Mouse (Mus musculus): ENCODE data around the gene Astn1. TPM values are rescaled to one million over a fixed set of nuclear protein-coding genes. Genes with fewer than 3 reads are reported as not detected.

Gene Astn1
- polyA plus RNA-seq, 1 experiment from 2014 or later, result 4.5 TPM

DNA sequence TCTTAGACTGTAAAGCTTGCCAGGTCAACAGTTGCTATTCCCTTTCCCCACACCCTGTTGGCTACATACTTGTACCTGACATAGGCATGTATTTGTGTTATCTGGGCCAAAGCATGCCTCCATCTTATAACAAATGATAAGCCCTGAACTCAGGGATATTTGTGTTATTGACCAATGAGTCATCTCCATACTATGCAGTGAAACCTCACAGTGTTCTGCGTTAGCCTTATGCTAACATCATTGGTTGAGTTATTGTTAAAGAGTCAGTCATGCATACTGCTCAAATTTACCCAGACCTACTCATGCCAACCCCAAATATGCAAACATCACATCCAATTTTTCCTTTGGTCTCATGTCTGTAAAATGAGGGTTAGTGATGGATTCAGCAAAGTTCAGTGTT, 339.3 kb downstream of the Astn1 start:
- DNase-seq (ENCODE audit: low spot score) (no peak), ATAC-seq (ENCODE audit: insufficient number of reproducible peaks, low FRiP score, low TSS enrichment, low read depth) (no peak)
- Histone ChIP-seq H3K4me2 (ENCODE audit: low read depth, severe bottlenecking) (no peak overlapping the region), H3K9me3 (ENCODE audit: control insufficient read depth, low read length) (no peaks in the 10 kb centered on the region), H3K4me1 (ENCODE audit: control insufficient read depth, insufficient read depth, low read length) (no peaks in the 10 kb centered on the region), H3K27me3 (ENCODE audit: control insufficient read depth, insufficient read depth, low read length) (no peaks in the 10 kb centered on the region), H3K36me3 (ENCODE audit: control insufficient read depth, insufficient read depth, low read length) (no peaks in the 10 kb centered on the region), H3K27ac (replicated peaks; ENCODE audit: low read depth, low read length) (no peak overlapping the region), H3K4me3 (ENCODE audit: low read depth, low read length) (no peak overlapping the region), H3K9ac (ENCODE audit: low read length) (no peak overlapping the region)
- 94% methylated on average over 1 of the region's 1 CpGs for WGBS

DNA sequence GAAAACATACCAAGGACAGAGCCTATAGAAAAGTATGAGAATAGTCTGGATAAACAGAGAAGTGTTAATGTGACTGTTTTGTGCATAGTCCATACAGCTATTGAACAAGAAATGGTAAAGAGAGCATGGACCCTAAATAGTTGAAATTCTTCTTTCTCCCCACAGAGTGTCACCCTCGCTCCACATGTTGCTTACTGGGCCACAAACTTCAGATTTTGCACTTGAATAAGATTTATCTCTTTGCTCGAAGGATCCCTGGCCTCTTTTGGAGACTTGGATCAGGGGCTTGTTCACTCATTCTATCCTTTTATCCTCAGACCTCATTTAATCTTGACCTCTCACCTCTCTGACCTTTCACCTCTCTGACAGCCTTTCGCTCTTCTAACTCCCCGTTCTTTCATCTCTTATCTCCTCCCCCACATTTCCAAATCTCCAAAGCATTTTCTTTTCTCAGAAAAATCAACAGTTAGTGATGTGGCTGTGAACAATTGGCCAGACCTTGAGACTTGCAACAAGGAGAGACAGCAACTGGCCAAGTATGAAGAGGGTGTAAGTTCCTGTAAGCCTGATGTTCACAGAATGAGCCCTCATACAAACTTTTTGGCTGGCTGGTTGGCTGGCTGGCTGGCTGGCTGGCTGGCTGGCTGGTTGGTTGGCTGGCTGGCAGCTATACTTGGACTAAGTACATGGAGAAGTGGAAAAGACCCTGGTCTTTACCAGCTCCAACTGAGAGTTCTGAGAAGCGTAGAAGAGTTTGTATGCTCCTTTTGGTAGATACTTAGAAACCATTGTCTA, 351.4 kb downstream of the Astn1 start:
- DNase-seq (ENCODE audit: low spot score), result peak; percentile 61
- no peak for ATAC-seq (ENCODE audit: insufficient number of reproducible peaks, low FRiP score, low TSS enrichment, low read depth)
- WGBS, result 31% methylated on average over 5 of the region's 5 CpGs

DNA sequence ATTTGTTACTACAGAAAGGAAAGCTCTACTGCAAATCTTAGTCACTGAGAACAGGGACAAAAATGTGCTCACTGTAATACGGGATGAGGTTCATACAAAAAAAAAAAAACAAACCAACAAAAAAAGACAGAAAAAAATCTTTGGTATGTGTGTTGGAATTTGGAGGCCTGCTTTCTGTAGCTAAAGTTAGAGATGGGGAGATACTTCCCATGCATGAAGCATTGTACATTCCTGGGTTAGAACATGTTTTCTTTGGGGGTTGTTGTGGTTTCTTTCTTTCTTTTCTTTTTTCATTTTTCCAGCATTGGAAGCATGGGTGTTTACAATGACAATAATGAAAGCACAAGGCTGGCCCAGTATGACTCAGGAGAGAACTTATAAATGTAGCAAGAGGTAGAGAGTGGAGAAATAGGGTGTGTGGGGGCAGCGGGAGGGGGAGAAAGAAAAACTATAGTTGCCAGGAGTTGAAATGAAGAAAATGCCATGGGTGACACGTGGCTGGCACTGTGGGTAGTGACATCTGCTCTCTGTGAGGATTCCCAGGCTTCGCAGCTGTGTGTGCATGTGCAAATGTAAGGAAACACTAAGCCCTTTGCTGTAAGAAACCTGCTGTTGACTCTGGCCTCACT, 370.9 kb downstream of the Astn1 start:
- Histone ChIP-seq H3K36me3 (ENCODE audit: control insufficient read depth, insufficient read depth, low read length) (no peaks in the 10 kb centered on the region), H3K9me3 (ENCODE audit: control insufficient read depth, low read length) (no peaks in the 10 kb centered on the region), H3K9ac (ENCODE audit: low read length) (no peak overlapping the region), H3K27me3 (ENCODE audit: control insufficient read depth, insufficient read depth, low read length) (no peaks in the 10 kb centered on the region), H3K4me3 (ENCODE audit: low read depth, low read length) (no peak overlapping the region), H3K4me2 (ENCODE audit: low read depth, severe bottlenecking) (no peak overlapping the region), H3K27ac (replicated peaks; ENCODE audit: low read depth, low read length) (no peak overlapping the region), H3K4me1 (ENCODE audit: control insufficient read depth, insufficient read depth, low read length) (no peaks in the 10 kb centered on the region)
- no peak for DNase-seq (ENCODE audit: low spot score)
- 77% methylated on average over 4 of the region's 4 CpGs for WGBS
- no peak for ATAC-seq (ENCODE audit: insufficient number of reproducible peaks, low FRiP score, low TSS enrichment, low read depth)

More for the DNA sequence above, 351.4 kb downstream of the Astn1 start:
- Histone ChIP-seq H3K4me3 (ENCODE audit: low read depth, low read length) (no peak overlapping the region), H3K9ac (ENCODE audit: low read length) (no peak overlapping the region), H3K4me1 (ENCODE audit: control insufficient read depth, insufficient read depth, low read length) (no peaks in the 10 kb centered on the region), H3K9me3 (ENCODE audit: control insufficient read depth, low read length) (no peaks in the 10 kb centered on the region), H3K27ac (replicated peaks; ENCODE audit: low read depth, low read length) (no peak overlapping the region), H3K4me2 (ENCODE audit: low read depth, severe bottlenecking) (no peak overlapping the region), H3K27me3 (ENCODE audit: control insufficient read depth, insufficient read depth, low read length) (no peaks in the 10 kb centered on the region), H3K36me3 (ENCODE audit: control insufficient read depth, insufficient read depth, low read length) (no peaks in the 10 kb centered on the region)

DNA sequence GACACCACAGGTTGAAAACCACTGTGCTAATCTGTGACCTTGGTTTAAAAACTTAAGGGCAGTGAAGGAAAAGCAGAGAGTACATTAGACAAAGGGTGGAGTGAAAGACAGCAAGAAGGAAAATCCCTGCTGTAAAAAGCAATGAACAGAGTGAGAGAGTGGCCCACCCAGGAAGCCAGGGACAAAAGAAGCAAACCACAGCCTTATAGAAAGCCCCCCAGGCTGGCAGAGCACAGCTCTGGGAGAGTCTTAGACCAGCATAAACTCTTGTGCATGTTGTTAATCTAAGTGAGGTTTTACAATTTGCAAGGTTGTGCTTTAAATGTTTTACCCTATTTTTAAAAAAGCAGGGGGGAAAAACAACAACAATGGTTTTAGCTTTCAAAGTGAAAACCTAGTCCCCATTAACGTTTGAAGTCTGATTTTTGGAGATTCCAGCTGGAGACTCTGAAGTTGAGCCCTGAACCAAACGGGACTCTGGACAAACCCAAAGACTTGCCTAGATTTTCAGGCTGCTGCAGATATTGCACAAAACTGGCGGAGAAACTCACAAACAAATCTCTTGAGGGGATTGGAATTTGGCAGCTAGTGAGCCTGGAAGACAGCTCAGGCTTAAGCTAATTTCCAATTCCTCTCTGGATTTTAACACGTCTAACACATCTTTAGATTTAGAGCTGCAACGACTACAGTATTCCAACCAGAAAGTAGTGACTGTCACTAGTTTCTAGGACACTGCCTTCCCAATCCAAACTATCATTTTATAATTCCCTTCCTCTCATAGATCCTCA, 377.3 kb downstream of the Astn1 start:
- no peaks in the 10 kb centered on the region for H3K36me3 ChIP-seq (ENCODE audit: control insufficient read depth, insufficient read depth, low read length)
- WGBS, result 51% methylated on average over 5 of the region's 5 CpGs
- no peak overlapping the region for H3K27ac ChIP-seq (replicated peaks; ENCODE audit: low read depth, low read length)
- no peak overlapping the region for H3K9ac ChIP-seq (ENCODE audit: low read length)
- ATAC-seq (ENCODE audit: insufficient number of reproducible peaks, low FRiP score, low TSS enrichment, low read depth) (no peak), DNase-seq (ENCODE audit: low spot score) (no peak)
- H3K27me3 ChIP-seq (ENCODE audit: control insufficient read depth, insufficient read depth, low read length), result no peaks in the 10 kb centered on the region
- H3K4me3 ChIP-seq (ENCODE audit: low read depth, low read length), result no peak overlapping the region
- no peaks in the 10 kb centered on the region for H3K4me1 ChIP-seq (ENCODE audit: control insufficient read depth, insufficient read depth, low read length)
- H3K9me3 ChIP-seq (ENCODE audit: control insufficient read depth, low read length), result no peaks in the 10 kb centered on the region
- no peak overlapping the region for H3K4me2 ChIP-seq (ENCODE audit: low read depth, severe bottlenecking)

DNA sequence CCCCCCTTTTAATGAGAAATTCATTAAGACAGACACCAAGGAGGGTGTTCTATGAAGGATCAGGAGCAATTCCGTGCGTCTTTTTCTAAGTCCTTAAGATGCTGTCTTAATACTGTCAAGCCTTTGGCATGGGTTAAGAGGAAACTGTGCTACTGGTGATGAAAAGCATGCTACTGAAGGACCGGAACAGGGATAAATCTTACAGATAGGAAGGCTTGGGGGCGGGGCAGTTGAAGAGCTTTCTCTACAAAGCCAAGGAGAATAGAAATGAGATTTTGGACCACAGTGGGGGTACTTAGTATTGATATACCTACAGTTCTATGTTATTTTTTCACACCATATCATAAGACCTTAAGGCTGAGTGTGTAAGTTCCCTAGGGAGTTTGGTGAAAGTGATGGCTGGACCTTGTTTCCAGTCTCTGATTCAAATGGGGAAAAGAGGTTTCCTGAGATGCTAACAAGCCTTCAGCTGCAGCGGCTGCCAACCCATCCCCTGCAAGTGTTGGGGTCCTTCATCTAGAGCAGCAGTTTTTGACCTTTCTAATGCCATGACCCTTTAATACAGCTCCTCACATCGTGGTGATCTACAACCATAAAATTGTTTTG, 378.2 kb downstream of the Astn1 start:
- DNase-seq (ENCODE audit: low spot score) (no peak), ATAC-seq (ENCODE audit: insufficient number of reproducible peaks, low FRiP score, low TSS enrichment, low read depth) (no peak)
- Histone ChIP-seq H3K9me3 (ENCODE audit: control insufficient read depth, low read length) (no peaks in the 10 kb centered on the region), H3K27ac (replicated peaks; ENCODE audit: low read depth, low read length) (no peak overlapping the region), H3K9ac (ENCODE audit: low read length) (no peak overlapping the region), H3K36me3 (ENCODE audit: control insufficient read depth, insufficient read depth, low read length) (no peaks in the 10 kb centered on the region), H3K4me2 (ENCODE audit: low read depth, severe bottlenecking) (no peak overlapping the region), H3K4me3 (ENCODE audit: low read depth, low read length) (no peak overlapping the region), H3K4me1 (ENCODE audit: control insufficient read depth, insufficient read depth, low read length) (no peaks in the 10 kb centered on the region), H3K27me3 (ENCODE audit: control insufficient read depth, insufficient read depth, low read length) (no peaks in the 10 kb centered on the region)
- 75% methylated on average over 6 of the region's 6 CpGs for WGBS

DNA sequence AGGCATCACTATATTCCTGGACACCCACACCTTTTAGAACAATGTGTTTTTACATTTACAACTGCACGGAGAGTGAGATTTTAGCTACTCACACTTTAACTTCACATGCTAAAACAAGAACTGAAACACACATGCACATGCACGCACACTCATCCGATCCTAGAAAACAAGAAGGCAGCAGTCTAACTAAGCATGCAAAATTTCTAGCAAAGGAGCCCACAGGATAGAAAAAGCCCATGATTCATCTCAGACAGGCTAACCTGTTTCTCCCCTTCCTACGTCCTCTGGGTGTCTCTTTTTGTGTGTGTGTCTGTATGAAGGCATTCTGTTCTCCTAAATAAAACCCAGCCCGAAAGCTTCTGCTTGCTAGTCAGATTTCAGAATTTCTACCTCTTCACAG, 378.9 kb downstream of the Astn1 start:
- no peak overlapping the region for H3K9ac ChIP-seq (ENCODE audit: low read length)
- no peaks in the 10 kb centered on the region for H3K4me1 ChIP-seq (ENCODE audit: control insufficient read depth, insufficient read depth, low read length)
- H3K4me3 ChIP-seq (ENCODE audit: low read depth, low read length), result no peak overlapping the region
- H3K36me3 ChIP-seq (ENCODE audit: control insufficient read depth, insufficient read depth, low read length), result no peaks in the 10 kb centered on the region
- 79% methylated on average over 5 of the region's 5 CpGs for WGBS
- ATAC-seq (ENCODE audit: insufficient number of reproducible peaks, low FRiP score, low TSS enrichment, low read depth) (no peak), DNase-seq (ENCODE audit: low spot score) (no peak)
- no peak overlapping the region for H3K4me2 ChIP-seq (ENCODE audit: low read depth, severe bottlenecking)
- H3K27ac ChIP-seq (replicated peaks; ENCODE audit: low read depth, low read length), result no peak overlapping the region
- no peaks in the 10 kb centered on the region for H3K9me3 ChIP-seq (ENCODE audit: control insufficient read depth, low read length)
- H3K27me3 ChIP-seq (ENCODE audit: control insufficient read depth, insufficient read depth, low read length), result no peaks in the 10 kb centered on the region

MicroRNAs encoded within 50 kb of the gene (microRNA counts, 519-probe panel; counts per million panel counts)
- microRNA mmu-miR-488, result not detected

Small RNA genes lying within 50 kb of the gene (microRNA-seq; reads per million reads assigned to microRNA genes)
- 19.8 reads per million, percentile 28 among the genes with 10 or more reads in this experiment for gene Mir488

Other genes starting within 250 kb of the Astn1 start
- gene Brinp2, start 5.9 kb upstream of the Astn1 start, polyA plus RNA-seq (2014; fragmentation: Nextera tagmentation; extraction: Ambion mirVana), result 0.05 TPM in 1 of 2 replicates, not detected in the other

All from limb, embryonic 11.5 days (tissue).